Mouse (Mus musculus) cerebellum, postnatal 4 days (tissue): ENCODE data around the gene Gm3448.
"Not testable (repeated sequence)": the region's sequence is repeated elsewhere in the genome, so short reads cannot be mapped to it uniquely, and the experiment has no call there.

Experiments used
- DNase-seq, 2 experiments: peaks; one replicate each; pipeline ENCODE4 v3.0.0; 2022; ENCODE audit warnings: low spot score in 2 of 2, mixed read lengths in 1 of 2

The Gm3448 gene

GRCm38 (mm10) chr17:15031414-15031813 lies 9.9 kb downstream of the Gm3448 start:
- not testable (repeated sequence) for DNase-seq

GRCm38 (mm10) chr17:15025513-15025912 lies 15.8 kb downstream of the Gm3448 start:
- not testable (repeated sequence) for DNase-seq

- not testable (repeated sequence) for DNase-seq
Measured at GRCm38 (mm10) chr17:15024502-15025193, 16.7 kb downstream of the Gm3448 start.

GRCm38 (mm10) chr17:15023878-15024492 lies 17.4 kb downstream of the Gm3448 start:
- not testable (repeated sequence) for DNase-seq

- peak; percentile 1 to 14 for DNase-seq
Measured at GRCm38 (mm10) chr17:15021503-15022220, 19.7 kb downstream of the Gm3448 start.

GRCm38 (mm10) chr17:15009706-15010413 lies 31.5 kb downstream of the Gm3448 start, which contains the start of gene Gm3435:
Gene Gm3435, plus strand, starts transcription at chr17:15010176.
- not testable (repeated sequence) for DNase-seq

- not testable (repeated sequence) for DNase-seq
Measured at GRCm38 (mm10) chr17:15009088-15009487, 32.2 kb downstream of the Gm3448 start.

- not testable (repeated sequence) for DNase-seq
Measured at GRCm38 (mm10) chr17:15000047-15000446, 41.3 kb downstream of the Gm3448 start.

- DNase-seq = not testable (repeated sequence)
Measured at GRCm38 (mm10) chr17:14994140-14994539, 47.2 kb downstream of the Gm3448 start.

GRCm38 (mm10) chr17:14993139-14993832 lies 48.1 kb downstream of the Gm3448 start:
- DNase-seq = not testable (repeated sequence)

- DNase-seq = not testable (repeated sequence)
Measured at GRCm38 (mm10) chr17:14992522-14993138, 48.7 kb downstream of the Gm3448 start.

- DNase-seq = peak in 1 of 2 experiments; percentile 11
Measured at GRCm38 (mm10) chr17:14990116-14990702, 51.1 kb downstream of the Gm3448 start.

- not testable (repeated sequence) for DNase-seq
Measured at GRCm38 (mm10) chr17:14978362-14979038, 62.8 kb downstream of the Gm3448 start, which contains the start of the genes 9030025P20Rik and Gm3417. Gene 9030025P20Rik, plus strand, starts transcription at chr17:14978468. Gene Gm3417, minus strand, starts transcription at chr17:14978790.

- not testable (repeated sequence) for DNase-seq
Measured at GRCm38 (mm10) chr17:14977718-14978361, 63.5 kb downstream of the Gm3448 start.

GRCm38 (mm10) chr17:14968373-14968913 lies 72.9 kb downstream of the Gm3448 start:
- DNase-seq = not testable (repeated sequence)

- DNase-seq = not testable (repeated sequence)
Measured at GRCm38 (mm10) chr17:14961557-14962154, 79.7 kb downstream of the Gm3448 start.

GRCm38 (mm10) chr17:14960951-14961556 lies 80.3 kb downstream of the Gm3448 start, which contains the start of gene Phf10:
Gene Phf10, minus strand, starts transcription at chr17:14961273.
- DNase-seq = peak; percentile 22 to 26

- DNase-seq = peak in 1 of 2 experiments; percentile 16
Measured at GRCm38 (mm10) chr17:14960520-14960919, 80.8 kb downstream of the Gm3448 start.
